Mouse (Mus musculus): Measurements from ENCODE around the gene Ccdc80.

GRCm38 (mm10) chr16:45057922-45058321 is 35.3 kb upstream of the Ccdc80 start:
- TF ChIP-seq CTCF (IDR thresholded peaks at IDR 0.05; ENCODE audit: extremely low read depth, insufficient read length, insufficient replicate concordance, low read depth, low read length) (no peak), POLR2A (IDR thresholded peaks at IDR 0.05; ENCODE audit: low read depth, low read length) (no peak)
